Mouse (Mus musculus) heart, embryonic 13.5 days (tissue): ENCODE data around the gene Pdlim7. TPM values are rescaled to one million over a fixed set of nuclear protein-coding genes. Genes with fewer than 3 reads are reported as not detected.

Experiments used
- ATAC-seq: fragments of 200-750 bp; cut with Nextera tagmentation; 2 replicates; pipeline ENCODE4 v1.8.0; 2017; ENCODE audit warnings: moderate TSS enrichment; ENCODE audit not compliant: insufficient number of reproducible peaks, low FRiP score, low TSS enrichment; ENCODE audit errors: extremely low read depth
- H3K27ac ChIP-seq: fragments of 300-500 bp; sonication (generic); replicated peaks from 2 replicates; pipeline ENCODE4 v1.5.1; 2015; ENCODE audit warnings: moderate library complexity, mild to moderate bottlenecking, inconsistent platforms
- H3K27me3 ChIP-seq: fragments of 300-500 bp; sonication (generic); replicated peaks from 2 replicates; pipeline ENCODE4 v1.6.1; 2015; ENCODE audit warnings: mild to moderate bottlenecking, inconsistent platforms
- H3K36me3 ChIP-seq: fragments of 300-500 bp; sonication (generic); 2 replicates; pipeline ENCODE4 v1.6.1; 2015; ENCODE audit warnings: mild to moderate bottlenecking, inconsistent platforms
- H3K4me1 ChIP-seq: fragments of 300-500 bp; sonication (generic); 2 replicates; pipeline ENCODE4 v1.6.1; 2015; ENCODE audit warnings: inconsistent platforms
- H3K4me2 ChIP-seq: fragments of 300-500 bp; sonication (generic); 2 replicates; pipeline ENCODE4 v1.6.1; 2015; ENCODE audit warnings: inconsistent platforms, mild to moderate bottlenecking, moderate library complexity
- H3K4me3 ChIP-seq: fragments of 300-500 bp; sonication (generic); 2 replicates; pipeline ENCODE4 v1.5.1; 2015; ENCODE audit warnings: moderate library complexity, mild to moderate bottlenecking, inconsistent platforms
- H3K9ac ChIP-seq: fragments of 300-500 bp; sonication (generic); 2 replicates; pipeline ENCODE4 v1.6.1; 2015; ENCODE audit warnings: inconsistent platforms, mild to moderate bottlenecking, moderate library complexity
- H3K9me3 ChIP-seq: fragments of 300-500 bp; sonication (generic); 2 replicates; pipeline ENCODE4 v1.6.1; 2016; ENCODE audit warnings: inconsistent platforms
- WGBS: fragments of 180-500 bp; shearing (Covaris S2); methylation state at CpG from one replicate; pipeline ENCODE4 v1.1.7; 2015; ENCODE audit warnings: mixed read lengths; 5-methylcytosine and 5-hydroxymethylcytosine counted together
- polyA plus RNA-seq: library from polyadenylated mRNA; unstranded; fragments of >200 nt; fragmentation: Nextera tagmentation; extraction: Ambion mirVana; gene quantifications from 2 replicates; pipeline ENCODE4 v1.2.1, GENCODE M21; 2015

Gene Pdlim7
- polyA plus RNA-seq, 1 experiment from 2014 or later = 402 TPM

DNA sequence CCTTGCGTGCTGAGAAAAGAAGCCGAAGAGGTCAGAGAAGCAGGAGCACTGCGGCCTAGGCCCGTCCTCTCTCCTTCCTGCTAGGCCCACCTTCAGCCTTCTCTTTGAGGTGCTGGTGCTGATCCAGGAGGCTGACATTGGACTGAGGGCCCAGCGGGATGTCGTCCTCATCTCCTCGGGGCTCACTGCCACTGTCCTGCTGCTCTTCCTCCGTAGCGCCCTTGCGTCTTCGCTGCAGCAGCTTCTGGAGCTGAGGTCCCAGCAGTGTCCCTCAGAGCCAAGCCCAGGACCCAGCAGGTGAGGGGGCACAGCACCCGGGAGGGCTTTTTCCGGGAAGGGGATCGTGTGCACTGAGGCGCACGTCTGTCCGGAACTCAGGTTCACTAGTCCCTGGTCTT is 22.3 kb upstream of the Pdlim7 start:
- Histone ChIP-seq H3K36me3 (peaks cover 79% of the 10 kb centered on the region), H3K9me3 (no peaks in the 10 kb centered on the region), H3K27ac (peak overlapping the region; percentile 26), H3K4me2 (peak overlapping the region; percentile 97), H3K4me1 (peaks cover 16% of the 10 kb centered on the region), H3K9ac (peak overlapping the region; percentile 89), H3K27me3 (no peaks in the 10 kb centered on the region), H3K4me3 (peak overlapping the region; percentile 98)
- no peak for ATAC-seq
- 18% methylated on average over 17 of the region's 17 CpGs for WGBS

DNA sequence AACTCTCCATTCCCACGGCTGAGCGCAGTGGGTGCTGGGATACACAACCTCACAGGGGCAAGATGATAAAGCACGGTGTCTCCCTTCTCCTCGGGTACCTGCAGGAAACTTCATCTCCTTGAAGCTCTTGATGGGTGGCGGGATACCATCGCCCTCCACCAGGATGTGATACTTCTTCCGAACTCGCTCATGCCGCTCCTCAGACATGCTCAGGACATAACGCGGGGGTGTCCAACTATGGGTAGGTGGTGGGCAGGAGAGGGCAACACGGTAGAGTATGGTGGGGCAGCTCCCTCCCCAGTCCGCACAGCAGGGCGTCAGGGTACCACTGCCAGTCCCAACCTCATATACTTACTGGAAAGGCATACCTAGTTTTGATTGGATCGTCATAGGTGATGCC is 21.7 kb upstream of the Pdlim7 start:
- Histone ChIP-seq H3K27me3 (no peaks in the 10 kb centered on the region), H3K4me1 (peaks cover 16% of the 10 kb centered on the region), H3K4me2 (peak overlapping the region; percentile 97), H3K36me3 (peaks cover 79% of the 10 kb centered on the region), H3K27ac (no peak overlapping the region), H3K9me3 (no peaks in the 10 kb centered on the region), H3K4me3 (peak overlapping the region; percentile 98), H3K9ac (0 out of 2 replicates have a peak overlapping the region, but pooled peaks have one; percentile 33)
- ATAC-seq = no peak
- 90% methylated on average over 15 of the region's 15 CpGs for WGBS

DNA sequence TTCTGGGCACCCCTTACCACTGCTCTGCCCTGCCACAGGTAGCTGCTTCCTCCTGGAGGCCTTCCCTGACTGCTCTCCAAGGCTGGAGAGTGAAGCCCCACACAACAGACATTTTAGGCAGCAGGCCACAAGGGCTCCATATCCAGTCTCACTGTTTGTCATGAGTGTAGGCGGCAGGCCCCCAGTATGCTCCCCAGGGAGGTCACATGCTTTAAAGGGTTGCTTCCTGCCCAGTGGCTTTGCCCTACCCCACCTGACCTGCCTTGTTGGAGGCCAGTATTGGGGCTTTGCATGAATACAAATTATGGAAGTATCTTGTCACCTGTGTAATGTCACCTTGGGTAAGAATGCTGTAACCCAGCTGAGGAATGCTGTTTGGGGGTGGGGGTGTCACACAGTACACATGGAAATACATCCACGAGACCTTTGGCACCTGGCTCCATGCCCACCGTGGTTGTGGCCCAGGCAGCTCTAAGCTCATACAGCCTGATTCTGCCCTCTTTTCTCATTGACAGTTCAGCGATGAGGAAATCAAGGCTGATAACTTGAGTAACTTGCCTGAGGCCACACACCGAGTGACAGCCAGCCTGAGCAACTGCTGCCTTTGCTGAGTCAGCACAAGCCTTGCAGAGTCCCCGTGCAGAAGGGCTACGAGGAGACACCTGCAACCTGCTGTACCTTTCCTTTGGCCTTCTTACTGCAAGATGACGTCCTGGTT is 15.9 kb upstream of the Pdlim7 start, which contains the start of gene Dok3:
Gene Dok3, minus strand, starts transcription at position 99 of the 718 bp plus-strand sequence.
- H3K9me3 ChIP-seq = no peaks in the 10 kb centered on the region
- H3K36me3 ChIP-seq = peaks cover 55% of the 10 kb centered on the region
- H3K9ac ChIP-seq = no peak within 1 kb of the TSS
- H3K4me3 ChIP-seq = no peak within 1 kb of the TSS
- WGBS = 63% methylated on average over 8 of the region's 8 CpGs
- H3K4me2 ChIP-seq = no peak within 1 kb of the TSS
- no peaks in the 10 kb centered on the region for H3K27me3 ChIP-seq
- ATAC-seq = no peak
- no peak within 1 kb of the TSS for H3K27ac ChIP-seq
- H3K4me1 ChIP-seq = 0 out of 2 replicates have a peak, but pooled peaks cover 5% of the 10 kb centered on the region

DNA sequence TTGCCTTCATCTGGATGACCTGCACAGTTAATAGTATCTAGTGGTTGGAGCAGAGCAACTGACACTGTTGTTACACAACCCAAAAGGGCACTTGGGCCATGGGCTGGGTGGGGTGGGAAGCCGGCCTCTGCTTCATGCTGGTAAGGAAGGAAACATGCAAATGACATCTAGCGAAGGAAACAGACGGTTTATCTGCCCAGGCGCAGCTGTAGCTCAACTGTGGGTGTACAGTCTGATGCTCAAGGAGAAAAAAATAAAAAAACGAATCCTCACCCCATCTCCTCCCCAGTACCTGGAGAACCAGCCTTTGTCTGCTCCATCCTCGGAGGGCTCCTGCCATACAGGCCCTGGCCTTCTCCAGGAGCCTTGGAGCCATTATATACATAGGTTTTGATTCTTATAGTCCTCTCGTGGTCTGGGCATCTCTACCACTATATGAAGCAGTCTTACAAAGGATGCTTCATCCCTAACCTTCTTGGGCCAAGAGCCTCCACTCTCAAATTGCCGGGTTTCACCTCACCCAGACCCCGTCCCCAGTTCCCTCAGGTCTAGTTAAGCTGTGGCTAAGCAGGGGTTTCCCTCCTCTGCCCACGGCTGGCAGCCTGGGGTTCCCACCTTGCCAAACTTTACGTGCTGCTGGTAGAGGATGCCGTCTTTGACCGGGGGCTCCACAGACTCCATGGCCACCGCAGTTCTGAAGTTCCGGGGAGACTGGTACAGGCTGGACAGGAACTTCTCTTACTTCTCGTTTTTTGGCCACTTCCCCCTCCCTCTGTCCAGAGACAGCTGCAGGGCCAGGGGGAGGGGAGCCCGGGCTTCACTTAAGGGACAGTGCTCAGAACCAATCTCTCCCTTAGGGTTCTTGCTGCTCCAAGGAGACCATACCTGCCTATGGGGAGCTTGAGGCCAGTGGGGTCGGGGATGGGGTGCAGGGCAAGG is 14.6 kb upstream of the Pdlim7 start:
- Histone ChIP-seq H3K27ac (no peak overlapping the region), H3K9ac (no peak overlapping the region), H3K4me1 (peaks cover 16% of the 10 kb centered on the region; the same call in 1 of the 2 replicates), H3K4me2 (no peak overlapping the region), H3K27me3 (0 out of 2 replicates have a peak, but pooled peaks cover 6% of the 10 kb centered on the region), H3K36me3 (peaks cover 42% of the 10 kb centered on the region), H3K9me3 (no peaks in the 10 kb centered on the region), H3K4me3 (no peak overlapping the region)
- 73% methylated on average over 18 of the region's 18 CpGs for WGBS
- ATAC-seq = no peak

DNA sequence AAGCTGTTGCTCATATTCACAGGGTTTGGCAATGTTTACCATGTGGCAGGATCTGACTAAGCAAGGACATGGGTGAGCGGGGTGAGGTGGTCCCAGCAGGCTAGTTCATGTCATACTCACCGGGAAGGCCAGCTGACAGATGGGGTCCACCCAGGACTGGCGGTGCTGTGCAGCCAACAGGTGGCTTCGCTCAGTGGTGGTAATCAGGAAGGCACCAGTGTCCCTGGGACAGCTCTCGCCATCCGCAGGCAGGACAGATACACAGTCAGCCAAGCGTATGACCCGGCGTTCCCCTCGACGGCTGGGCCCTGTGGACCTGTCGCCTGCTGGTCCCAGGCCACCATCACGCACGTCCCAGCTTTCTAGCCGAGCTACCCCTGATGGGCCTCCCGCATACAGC is 13.7 kb upstream of the Pdlim7 start:
- Histone ChIP-seq H3K4me3 (no peak overlapping the region), H3K27me3 (0 out of 2 replicates have a peak, but pooled peaks cover 6% of the 10 kb centered on the region), H3K36me3 (peaks cover 33% of the 10 kb centered on the region), H3K4me2 (no peak overlapping the region), H3K4me1 (peaks cover 20% of the 10 kb centered on the region; the same call in 1 of the 2 replicates), H3K9ac (no peak overlapping the region), H3K9me3 (no peaks in the 10 kb centered on the region), H3K27ac (no peak overlapping the region)
- no peak; the same call in 1 of the 2 replicates for ATAC-seq
- WGBS = 83% methylated on average over 16 of the region's 16 CpGs

DNA sequence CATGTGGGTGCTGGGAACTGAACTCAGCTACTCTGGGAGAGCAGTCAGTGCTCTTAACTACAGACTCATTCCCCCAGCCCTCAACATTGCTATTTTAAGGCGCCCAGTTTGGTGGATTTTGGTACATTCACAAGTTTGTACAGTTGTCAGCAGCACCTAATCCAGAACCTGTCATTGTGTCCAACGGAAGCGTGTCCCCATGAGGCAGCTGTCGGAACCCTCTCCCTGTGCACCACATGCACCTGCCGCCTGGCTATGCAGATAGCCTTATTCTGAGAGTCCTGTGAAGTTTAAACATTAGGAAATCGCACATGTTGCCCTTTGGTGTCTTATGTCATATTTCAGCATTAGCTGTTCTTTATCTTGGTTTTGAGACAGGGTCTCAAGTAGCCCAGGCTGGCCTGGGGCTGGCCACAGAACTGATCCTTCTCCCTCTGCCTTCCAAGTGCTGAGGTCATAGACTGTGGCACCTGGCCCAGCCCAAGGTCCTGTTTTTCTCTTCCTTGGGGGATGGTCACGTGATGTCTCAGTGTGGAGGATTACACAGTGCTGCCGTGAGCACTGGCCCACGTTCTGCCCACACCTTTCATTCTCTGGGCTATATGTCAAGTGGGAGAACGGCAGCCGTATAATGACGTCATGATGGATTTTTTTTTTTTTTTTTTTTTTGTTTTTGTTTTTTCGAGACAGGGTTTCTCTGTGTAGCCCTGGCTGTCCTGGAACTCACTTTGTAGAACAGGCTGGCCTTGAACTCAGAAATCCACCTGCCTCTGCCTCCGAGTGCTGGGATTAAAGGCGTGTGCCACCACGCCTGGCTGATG is 12.5 kb upstream of the Pdlim7 start:
- H3K9ac ChIP-seq = no peak overlapping the region
- no peak overlapping the region for H3K4me3 ChIP-seq
- H3K4me1 ChIP-seq = peaks cover 20% of the 10 kb centered on the region; the same call in 1 of the 2 replicates
- 75% methylated on average over 16 of the region's 16 CpGs for WGBS
- peaks cover 8% of the 10 kb centered on the region; the same call in 1 of the 2 replicates for H3K27me3 ChIP-seq
- H3K4me2 ChIP-seq = no peak overlapping the region
- peaks cover 21% of the 10 kb centered on the region for H3K36me3 ChIP-seq
- ATAC-seq = no peak
- H3K9me3 ChIP-seq = no peaks in the 10 kb centered on the region
- no peak overlapping the region for H3K27ac ChIP-seq

DNA sequence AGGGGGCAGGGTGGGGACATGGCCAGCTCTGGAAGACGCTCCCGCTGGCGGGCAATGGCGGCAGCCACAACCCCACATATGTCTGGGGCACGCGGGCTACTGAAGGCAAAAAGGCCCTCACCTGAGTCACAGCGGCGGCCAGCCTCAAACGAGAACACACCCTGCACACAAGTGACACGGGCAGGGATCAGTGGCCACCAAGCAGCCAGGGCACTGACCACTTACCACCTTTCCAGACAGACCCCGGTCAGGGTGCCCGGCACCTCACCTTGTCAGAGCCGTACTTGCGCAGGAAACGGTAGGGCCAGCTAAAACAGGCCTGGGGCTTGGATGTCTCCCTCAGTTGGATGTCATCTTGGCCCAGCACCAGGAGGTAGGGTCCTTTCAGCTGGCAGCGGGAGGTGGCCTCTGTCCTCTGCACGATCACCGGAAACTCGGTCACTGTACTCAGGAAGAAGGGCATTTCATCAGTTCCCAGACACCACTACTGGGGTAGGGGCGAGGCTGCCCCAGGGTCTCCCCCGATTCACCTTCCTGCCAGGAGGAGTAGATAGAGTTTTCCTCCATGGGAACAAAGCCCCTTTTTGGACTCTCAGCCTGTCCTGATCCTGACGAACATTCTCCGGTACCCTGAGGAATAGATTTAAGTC is 10.6 kb upstream of the Pdlim7 start:
- WGBS = 82% methylated on average over 23 of the region's 23 CpGs
- H3K4me2 ChIP-seq = no peak overlapping the region
- peaks cover 17% of the 10 kb centered on the region for H3K27me3 ChIP-seq
- peak overlapping the region; percentile 75 for H3K27ac ChIP-seq
- peaks cover 15% of the 10 kb centered on the region; the same call in 1 of the 2 replicates for H3K4me1 ChIP-seq
- H3K9ac ChIP-seq = no peak overlapping the region
- H3K36me3 ChIP-seq = peaks cover 2% of the 10 kb centered on the region
- H3K9me3 ChIP-seq = peaks cover 3% of the 10 kb centered on the region; the same call in 1 of the 2 replicates
- H3K4me3 ChIP-seq = no peak overlapping the region
- no peak for ATAC-seq

DNA sequence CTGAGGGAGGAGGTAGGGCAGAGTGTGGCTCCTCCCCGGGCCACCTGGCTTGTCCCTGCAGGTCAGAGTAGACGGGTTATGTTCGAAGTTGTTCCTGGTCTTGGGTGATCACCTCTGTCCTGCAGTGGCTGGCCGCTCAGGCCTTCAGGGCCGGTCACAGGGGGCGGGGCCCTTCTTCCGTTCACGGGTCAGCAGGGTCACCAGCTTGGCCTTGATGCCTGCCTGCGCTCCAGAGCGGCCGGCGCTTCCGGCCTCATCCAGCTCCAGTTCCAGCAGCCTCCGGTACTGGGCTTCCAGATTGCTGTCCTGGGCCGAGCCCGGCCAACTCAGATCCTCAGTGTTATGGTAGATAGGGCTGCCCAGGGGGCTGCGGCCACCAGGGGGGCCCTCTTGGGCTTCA is 9.8 kb upstream of the Pdlim7 start:
- WGBS = 66% methylated on average over 17 of the region's 17 CpGs

DNA sequence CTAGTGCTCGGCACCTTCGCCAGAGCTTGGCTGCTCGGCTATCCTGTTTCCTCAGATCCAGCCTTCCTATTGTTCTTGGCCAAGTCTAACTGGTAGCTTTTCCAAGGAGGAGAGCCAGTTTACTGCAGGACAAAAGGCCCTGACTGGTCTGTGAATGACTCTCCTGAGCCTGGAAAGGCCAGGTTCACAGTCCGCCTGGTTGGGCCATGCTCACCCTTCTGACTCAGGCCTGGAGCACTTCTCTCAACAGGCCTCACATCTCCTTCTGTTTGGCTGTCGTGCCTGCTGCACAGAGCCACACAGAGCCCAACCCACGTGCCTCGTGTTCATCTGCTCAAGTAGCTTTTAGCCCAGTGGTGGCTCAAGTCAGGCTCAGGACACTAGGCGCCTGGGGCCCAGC is 9.3 kb upstream of the Pdlim7 start:
- H3K27ac ChIP-seq = peak overlapping the region; percentile 75
- H3K9ac ChIP-seq = no peak overlapping the region; the same call in 1 of the 2 replicates
- WGBS = 55% methylated on average over 8 of the region's 8 CpGs

More for the DNA sequence above, 9.8 kb upstream of the Pdlim7 start:
- no peak overlapping the region for H3K4me2 ChIP-seq
- H3K4me1 ChIP-seq = peaks cover 15% of the 10 kb centered on the region; the same call in 1 of the 2 replicates
- peaks cover 18% of the 10 kb centered on the region for H3K27me3 ChIP-seq
- peaks cover 3% of the 10 kb centered on the region; the same call in 1 of the 2 replicates for H3K9me3 ChIP-seq
- no peak overlapping the region; the same call in none of the 2 replicates for H3K9ac ChIP-seq
- no peaks in the 10 kb centered on the region for H3K36me3 ChIP-seq
- peak overlapping the region; percentile 75 for H3K27ac ChIP-seq
- no peak overlapping the region for H3K4me3 ChIP-seq
- no peak for ATAC-seq

DNA sequence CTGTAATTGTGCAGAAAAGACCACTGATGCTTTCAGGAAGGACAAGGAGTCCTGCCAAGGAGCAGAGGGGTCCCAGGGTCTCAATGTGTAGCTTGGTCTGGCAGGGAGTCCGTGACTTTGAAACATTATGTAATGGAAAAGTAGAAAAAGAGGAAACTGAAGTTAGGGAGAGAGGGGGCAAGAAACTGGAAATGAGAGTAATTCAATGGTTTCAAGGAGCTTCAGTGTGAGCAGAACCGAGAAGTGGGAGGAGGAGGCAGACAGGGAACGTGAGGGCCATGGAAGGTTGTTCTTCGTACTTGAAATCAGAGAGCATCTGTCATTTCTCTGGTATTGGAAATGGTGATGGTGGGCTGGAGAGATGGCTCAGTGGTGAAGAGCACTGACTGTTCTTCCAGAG is 6.1 kb upstream of the Pdlim7 start:
- peaks cover 3% of the 10 kb centered on the region; the same call in 1 of the 2 replicates for H3K9me3 ChIP-seq
- no peaks in the 10 kb centered on the region for H3K36me3 ChIP-seq
- H3K4me2 ChIP-seq = no peak overlapping the region
- H3K4me3 ChIP-seq = no peak overlapping the region
- ATAC-seq = no peak
- peaks cover 41% of the 10 kb centered on the region for H3K27me3 ChIP-seq
- 60% methylated on average over 4 of the region's 4 CpGs for WGBS
- no peak overlapping the region for H3K27ac ChIP-seq
- H3K9ac ChIP-seq = no peak overlapping the region
- H3K4me1 ChIP-seq = peaks cover 15% of the 10 kb centered on the region; the same call in 1 of the 2 replicates

More for the DNA sequence above, 9.3 kb upstream of the Pdlim7 start:
- Histone ChIP-seq H3K4me1 (peaks cover 15% of the 10 kb centered on the region; the same call in 1 of the 2 replicates), H3K36me3 (no peaks in the 10 kb centered on the region), H3K9me3 (peaks cover 3% of the 10 kb centered on the region; the same call in 1 of the 2 replicates), H3K27me3 (peaks cover 24% of the 10 kb centered on the region), H3K4me2 (no peak overlapping the region), H3K4me3 (no peak overlapping the region)
- no peak for ATAC-seq
